Mouse (Mus musculus) stomach, postnatal 0 days (tissue): ENCODE data around the gene Olfr798. TPM values are rescaled to one million over a fixed set of nuclear protein-coding genes. Genes with fewer than 3 reads are reported as not detected.

Experiments
- ATAC-seq: fragments of 200-750 bp; cut with Nextera tagmentation; 2 replicates; pipeline ENCODE4 v1.8.0; 2017; ENCODE audit not compliant: low FRiP score, low TSS enrichment
- DNase-seq: peaks from one replicate; pipeline ENCODE4 v3.0.0-alpha.2; 2016; ENCODE audit warnings: low spot score
- H3K27ac ChIP-seq: fragments of 300-500 bp; sonication (generic); replicated peaks from 2 replicates; pipeline ENCODE4 v1.5.1; 2014; ENCODE audit warnings: mild to moderate bottlenecking, control low read depth
- H3K27me3 ChIP-seq: fragments of 300-500 bp; sonication (generic); 2 replicates; pipeline ENCODE4 v1.6.1; 2014; ENCODE audit warnings: low read length; ENCODE audit not compliant: control insufficient read depth, insufficient read depth
- H3K36me3 ChIP-seq: fragments of 300-500 bp; sonication (generic); 2 replicates; pipeline ENCODE4 v1.6.1; 2014; ENCODE audit warnings: low read length, mixed read lengths; ENCODE audit not compliant: control insufficient read depth, insufficient read depth
- H3K4me1 ChIP-seq: fragments of 300-500 bp; sonication (generic); replicated peaks from 2 replicates; pipeline ENCODE4 v1.6.1; 2014; ENCODE audit warnings: antibody characterized with exemption; ENCODE audit not compliant: control insufficient read depth, insufficient read depth
- H3K4me2 ChIP-seq: fragments of 300-500 bp; sonication (generic); replicated peaks from 2 replicates; pipeline ENCODE4 v1.6.1; 2014; ENCODE audit warnings: low read depth, mild to moderate bottlenecking, control low read depth, moderate library complexity
- H3K4me3 ChIP-seq: fragments of 300-500 bp; sonication (generic); 2 replicates; pipeline ENCODE4 v1.5.1; 2014; ENCODE audit warnings: low read depth, low read length, control low read depth
- H3K9ac ChIP-seq: fragments of 300-500 bp; sonication (generic); 2 replicates; pipeline ENCODE4 v1.6.1; 2014; ENCODE audit warnings: mild to moderate bottlenecking, low read length, control low read depth, mixed read lengths
- H3K9me3 ChIP-seq: fragments of 300-500 bp; sonication (generic); 2 replicates; pipeline ENCODE4 v1.6.1; 2016; ENCODE audit warnings: low read length; ENCODE audit not compliant: control insufficient read depth
- CTCF ChIP-seq: IDR thresholded peaks from 2 replicates; pipeline ENCODE4 v1.5.1; 2016; ENCODE audit warnings: antibody characterized with exemption, low read depth, mild to moderate bottlenecking, moderate library complexity
- EP300 ChIP-seq: optimal IDR thresholded peaks from 2 replicates; pipeline ENCODE3; 2016; ENCODE audit warnings: antibody characterized with exemption
- WGBS: fragments of 180-500 bp; shearing (Covaris S2); extraction: QIAGEN DNeasy Blood & Tissue Kit; methylation state at CpG from one replicate; pipeline ENCODE4 v1.1.7; 2014; 5-methylcytosine and 5-hydroxymethylcytosine counted together
- polyA plus RNA-seq: library from polyadenylated mRNA; unstranded; fragments of >200 nt; fragmentation: Nextera tagmentation; extraction: Ambion mirVana; gene quantifications from 2 replicates; pipeline ENCODE4 v1.2.1, GENCODE M21; 2015

Olfr798 gene
- not detected in 2 replicates for polyA plus RNA-seq

DNA sequence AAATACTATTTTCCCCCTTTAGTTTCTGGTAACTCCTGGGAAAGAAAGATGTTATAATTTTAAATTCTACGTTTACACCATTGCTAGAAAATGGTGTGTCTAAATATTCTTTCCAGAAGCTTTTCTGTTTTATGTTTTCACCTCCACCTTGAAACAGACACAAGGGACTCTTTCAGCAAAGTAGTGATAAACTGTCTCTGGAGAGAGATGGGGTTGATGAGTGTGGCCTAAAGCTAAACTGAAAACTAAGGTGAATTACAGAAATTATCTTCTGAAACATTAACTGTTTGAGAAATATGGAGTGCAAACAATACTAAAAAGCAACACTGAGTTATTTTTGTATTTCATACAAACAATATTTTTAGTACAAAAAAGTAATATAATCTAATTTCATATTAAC is at the start of gene Olfr798:
Gene Olfr798, minus strand, starts transcription at position 101 of the 400 bp plus-strand sequence.
- H3K4me1 ChIP-seq: no peaks in the 10 kb centered on the region
- H3K4me3 ChIP-seq: no peak within 1 kb of the TSS
- TF ChIP-seq EP300 (no peak), CTCF (no peak)
- 75% methylated on average over 1 of the region's 1 CpGs for WGBS
- no peak within 1 kb of the TSS for H3K27ac ChIP-seq
- H3K36me3 ChIP-seq: no peaks in the 10 kb centered on the region
- ATAC-seq (no peak), DNase-seq (no peak)
- H3K4me2 ChIP-seq: no peak within 1 kb of the TSS
- no peak within 1 kb of the TSS for H3K9ac ChIP-seq
- H3K27me3 ChIP-seq: no peaks in the 10 kb centered on the region
- no peaks in the 10 kb centered on the region for H3K9me3 ChIP-seq

DNA sequence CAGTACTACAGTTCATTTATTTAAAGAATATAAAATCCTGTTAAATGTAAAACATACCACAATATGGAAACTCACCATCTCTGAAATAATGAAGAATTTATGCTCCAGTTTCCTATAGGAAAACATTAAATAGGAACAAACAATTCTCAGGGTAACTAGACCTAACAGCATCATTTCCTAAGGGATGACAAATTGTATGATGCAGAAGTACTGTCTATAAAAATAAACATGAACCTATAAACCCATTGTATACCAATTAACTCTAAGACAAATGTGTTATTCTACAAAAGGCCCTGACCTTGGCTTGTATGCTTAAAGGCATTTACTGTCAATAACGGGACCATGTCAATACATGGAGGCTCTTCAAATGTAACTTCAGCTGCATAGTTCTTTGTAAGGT is 46.0 kb upstream of the Olfr798 start, which contains the start of gene Olfr801:
Gene Olfr801, minus strand, starts transcription at position 101 of the 400 bp plus-strand sequence.
- TF ChIP-seq EP300 (no peak), CTCF (no peak)
- Histone ChIP-seq H3K4me3 (no peak within 1 kb of the TSS), H3K27me3 (no peaks in the 10 kb centered on the region), H3K4me1 (no peaks in the 10 kb centered on the region), H3K36me3 (no peaks in the 10 kb centered on the region), H3K27ac (no peak within 1 kb of the TSS), H3K9me3 (no peaks in the 10 kb centered on the region), H3K4me2 (no peak within 1 kb of the TSS), H3K9ac (no peak within 1 kb of the TSS)
- ATAC-seq (no peak), DNase-seq (no peak)
- 51% methylated on average over 1 of the region's 1 CpGs for WGBS

DNA sequence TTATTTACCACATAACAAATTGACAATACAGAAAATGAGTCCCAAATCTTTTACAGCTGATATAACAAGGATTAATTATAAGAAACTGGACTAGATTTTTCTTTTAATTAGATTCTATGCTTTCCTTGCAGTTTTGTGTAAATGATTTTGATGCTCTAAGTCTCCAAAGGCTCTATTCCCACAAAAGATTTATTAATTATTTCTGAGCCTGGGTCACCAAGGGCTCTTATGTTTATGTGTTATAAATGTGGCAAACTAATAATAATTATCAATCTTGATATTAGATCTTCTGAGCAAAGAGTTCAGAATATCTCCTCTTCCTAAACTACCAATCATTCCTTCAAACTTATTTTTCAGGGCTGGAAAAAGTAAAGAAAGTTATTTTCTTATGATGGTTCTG is 29.7 kb upstream of the Olfr798 start, which contains the start of gene Olfr800:
Gene Olfr800, plus strand, starts transcription at position 301 of the 400 bp plus-strand sequence.
- no peak within 1 kb of the TSS for H3K4me3 ChIP-seq
- DNase-seq (no peak), ATAC-seq (no peak)
- no peak within 1 kb of the TSS for H3K4me2 ChIP-seq
- no peaks in the 10 kb centered on the region for H3K4me1 ChIP-seq
- no peaks in the 10 kb centered on the region for H3K9me3 ChIP-seq
- no peaks in the 10 kb centered on the region for H3K36me3 ChIP-seq
- H3K27me3 ChIP-seq: no peaks in the 10 kb centered on the region
- H3K27ac ChIP-seq: no peak within 1 kb of the TSS
- TF ChIP-seq CTCF (no peak), EP300 (no peak)
- H3K9ac ChIP-seq: no peak within 1 kb of the TSS

DNA sequence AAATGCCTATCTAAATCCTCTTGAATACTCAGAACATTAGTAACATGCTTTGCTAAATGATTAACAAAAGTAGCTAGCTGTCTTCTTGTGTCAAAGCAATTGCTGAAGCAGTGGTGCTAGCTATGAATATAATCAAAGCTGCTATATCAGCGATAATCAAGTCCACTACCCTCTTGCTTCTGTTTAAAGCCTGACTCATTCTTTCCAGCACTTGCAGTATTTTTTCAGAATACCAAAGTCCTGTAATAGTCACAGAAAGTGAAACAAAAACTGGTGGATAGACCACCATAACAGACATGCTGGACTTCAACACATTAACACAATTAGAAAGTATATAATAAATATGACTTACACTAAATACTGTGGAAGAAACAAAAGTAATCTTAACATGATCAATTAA is 24.0 kb upstream of the Olfr798 start:
- Histone ChIP-seq H3K27me3 (no peaks in the 10 kb centered on the region), H3K36me3 (no peaks in the 10 kb centered on the region), H3K4me2 (no peak overlapping the region), H3K4me3 (no peak overlapping the region), H3K4me1 (no peaks in the 10 kb centered on the region), H3K27ac (no peak overlapping the region), H3K9ac (no peak overlapping the region), H3K9me3 (no peaks in the 10 kb centered on the region)
- WGBS: 64% methylated on average over 1 of the region's 1 CpGs
- TF ChIP-seq CTCF (no peak), EP300 (no peak)
- ATAC-seq (no peak), DNase-seq (no peak)

DNA sequence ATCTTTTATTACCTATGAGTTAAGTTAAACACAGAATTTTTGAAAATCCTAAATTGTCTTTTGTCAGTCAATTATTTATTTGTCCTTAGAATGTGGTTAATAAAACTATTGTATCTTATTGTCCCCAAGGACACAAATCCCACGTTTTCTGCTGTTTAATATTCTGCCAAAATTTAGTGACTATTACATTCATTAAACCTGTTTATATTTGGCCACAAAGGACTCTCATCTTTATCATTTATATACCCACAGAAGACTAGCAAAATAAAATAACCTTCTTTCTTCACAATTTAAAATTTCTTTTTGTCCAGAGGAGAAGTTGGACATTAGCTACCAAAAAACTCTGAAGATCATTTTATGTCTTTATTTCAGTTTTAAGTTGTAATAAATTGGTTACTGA is 9.4 kb upstream of the Olfr798 start, which contains the start of gene Olfr799:
Gene Olfr799, plus strand, starts transcription at position 301 of the 400 bp plus-strand sequence.
- ATAC-seq (no peak), DNase-seq (no peak)
- no peak for TF ChIP-seq EP300
- TF ChIP-seq CTCF: no peak
- WGBS: 29% methylated on average over 1 of the region's 1 CpGs
- H3K4me2 ChIP-seq: no peak within 1 kb of the TSS
- no peak within 1 kb of the TSS for H3K9ac ChIP-seq
- H3K27me3 ChIP-seq: no peaks in the 10 kb centered on the region
- no peak within 1 kb of the TSS for H3K4me3 ChIP-seq
- no peak within 1 kb of the TSS for H3K27ac ChIP-seq
- H3K9me3 ChIP-seq: no peaks in the 10 kb centered on the region
- no peaks in the 10 kb centered on the region for H3K4me1 ChIP-seq
- H3K36me3 ChIP-seq: no peaks in the 10 kb centered on the region

DNA sequence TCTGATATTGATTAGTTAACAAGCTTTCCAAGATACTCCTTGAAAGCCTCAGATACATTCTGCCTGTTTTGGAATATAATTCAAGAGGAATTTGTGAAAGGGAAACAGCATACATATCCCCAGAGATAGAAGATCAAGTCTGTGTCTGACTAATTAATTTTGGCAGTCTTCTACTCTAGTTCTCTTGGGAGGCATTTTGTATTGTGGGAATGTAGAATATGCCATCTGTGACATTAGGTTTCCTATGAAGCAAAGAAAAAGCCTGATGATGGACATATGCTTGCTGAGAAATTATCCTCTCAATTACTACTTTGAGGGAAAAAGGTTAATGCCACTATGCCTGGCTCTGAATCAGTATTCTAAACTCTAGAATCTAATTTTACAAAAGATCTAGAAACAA is 4.5 kb downstream of the Olfr798 start:
- DNase-seq (no peak), ATAC-seq (no peak)
- H3K4me1 ChIP-seq: no peaks in the 10 kb centered on the region
- no peaks in the 10 kb centered on the region for H3K27me3 ChIP-seq
- H3K4me2 ChIP-seq: no peak overlapping the region
- no peaks in the 10 kb centered on the region for H3K9me3 ChIP-seq
- no peak for TF ChIP-seq EP300
- no peak for TF ChIP-seq CTCF
- no peak overlapping the region for H3K4me3 ChIP-seq
- no peaks in the 10 kb centered on the region for H3K36me3 ChIP-seq
- no peak overlapping the region for H3K9ac ChIP-seq
- no peak overlapping the region for H3K27ac ChIP-seq
